Mouse (Mus musculus) right cerebral cortex, postnatal 10 days (tissue): ENCODE measurements at regions not wholly inside any gene's neighbourhood (a gene's known extent, or its start where the extent isn't known, plus 50 kb on each side); places are given as distances from the start of the nearest gene placed in this dataset.
A peak's percentile ranks its signal among the peaks of the same experiment; 100 is the strongest.
"Not testable (repeated sequence)": the region's sequence is repeated elsewhere in the genome, so short reads cannot be mapped to it uniquely, and the experiment has no call there.

Experiments
- DNase-seq, 2 experiments: peaks; one replicate each; pipeline ENCODE4 v3.0.0; 2021; ENCODE audit warnings: low spot score in 2 of 2

DNA sequence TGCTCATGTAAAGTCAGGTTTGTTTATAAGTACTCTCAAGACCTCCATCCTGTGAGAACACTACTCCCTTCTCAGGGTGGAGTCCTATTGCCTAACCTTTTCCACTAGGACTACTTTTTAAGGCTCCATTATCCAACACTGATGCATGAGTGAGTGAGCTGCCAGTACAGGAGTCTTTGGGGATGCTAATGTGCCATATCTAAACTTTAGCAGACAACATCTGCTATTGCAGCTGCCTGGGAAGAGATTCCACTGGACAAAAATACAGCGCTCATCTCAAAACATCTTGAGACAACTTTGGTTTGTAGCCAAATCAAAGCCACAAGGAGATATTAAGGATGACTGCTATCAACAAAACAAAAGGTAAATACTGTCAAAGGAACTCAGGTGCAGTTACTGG lies 52.3 kb upstream of the Gm10985 start:
- DNase-seq: no peak

DNA sequence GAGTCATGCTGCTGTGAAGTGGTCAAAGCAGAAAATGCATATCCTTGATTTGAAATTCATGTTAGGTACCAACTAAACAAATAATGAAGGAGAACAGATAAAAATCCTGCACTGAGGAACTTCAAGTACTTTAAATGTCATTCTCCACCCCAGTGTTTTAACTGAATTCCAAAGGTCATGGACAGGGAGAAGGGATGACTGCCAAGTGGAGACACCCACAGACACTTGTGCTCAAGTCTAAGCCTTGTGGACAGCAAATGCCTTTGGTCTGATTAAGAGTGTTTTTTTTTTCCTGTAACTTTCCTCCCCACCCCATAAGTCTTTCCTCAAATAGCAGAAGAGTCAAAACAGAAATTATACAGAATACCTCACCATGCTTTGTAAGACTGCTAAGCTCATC lies 55.2 kb upstream of the Gm10985 start:
- no peak for DNase-seq

DNA sequence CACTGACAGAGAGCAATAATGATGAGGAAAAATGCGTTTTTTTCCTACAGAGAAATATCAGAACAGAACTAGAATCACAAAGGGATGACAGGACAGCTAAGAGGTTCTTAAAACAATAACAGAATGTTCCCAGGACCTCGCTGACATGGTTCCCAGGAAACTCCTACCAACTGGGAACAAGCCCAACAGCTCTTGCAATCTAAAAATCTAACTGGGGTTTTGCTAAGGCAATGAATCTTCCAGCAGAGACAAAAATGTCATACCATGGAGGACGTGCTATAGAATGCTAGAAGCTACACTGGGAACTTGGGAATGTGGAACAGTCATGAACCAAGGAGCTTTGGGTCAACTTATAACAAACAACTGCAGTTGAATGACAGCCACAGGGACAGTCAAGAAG lies 59.7 kb upstream of the Gm10985 start:
- DNase-seq: no peak

DNA sequence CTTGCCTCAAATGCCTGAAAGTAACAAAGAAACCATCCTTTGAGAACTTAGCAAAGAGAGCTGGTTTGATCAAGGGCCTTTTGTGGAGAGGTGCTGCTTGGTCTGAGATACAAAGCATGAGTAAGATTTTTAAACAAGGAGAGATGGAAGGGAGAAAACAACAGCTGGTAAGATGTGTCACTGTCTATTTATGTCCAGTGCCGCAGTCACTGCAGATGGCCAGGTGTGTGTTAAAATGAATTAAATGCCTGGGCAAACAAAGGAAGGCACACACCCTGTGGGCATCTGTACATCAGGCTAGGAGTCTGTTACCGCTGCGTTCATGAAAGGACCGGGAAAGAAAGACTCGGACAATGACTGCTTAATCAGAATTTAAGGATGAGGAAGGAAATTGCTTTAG lies 68.2 kb upstream of the Gm10985 start:
- DNase-seq: no peak

DNA sequence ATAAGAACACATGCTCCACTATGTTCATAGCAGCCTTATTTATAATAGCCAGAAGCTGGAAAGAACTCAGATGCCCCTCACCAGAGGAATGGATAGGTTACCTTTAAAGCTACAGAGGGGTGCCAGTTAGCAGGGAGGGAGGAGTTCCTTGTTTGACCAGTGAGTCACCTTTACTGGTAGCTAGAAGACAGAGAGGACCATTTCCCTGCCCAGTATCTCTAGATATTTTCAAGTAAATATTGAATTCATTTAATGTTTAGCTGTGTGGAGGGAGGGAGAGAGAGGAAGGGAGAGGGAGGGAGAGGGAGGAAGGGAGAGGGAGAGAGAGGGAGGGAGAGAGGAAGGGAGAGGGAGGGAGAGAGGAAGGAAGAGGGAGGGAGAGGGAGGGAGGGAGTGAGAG lies 77.3 kb upstream of the Gm10985 start:
- no peak for DNase-seq

DNA sequence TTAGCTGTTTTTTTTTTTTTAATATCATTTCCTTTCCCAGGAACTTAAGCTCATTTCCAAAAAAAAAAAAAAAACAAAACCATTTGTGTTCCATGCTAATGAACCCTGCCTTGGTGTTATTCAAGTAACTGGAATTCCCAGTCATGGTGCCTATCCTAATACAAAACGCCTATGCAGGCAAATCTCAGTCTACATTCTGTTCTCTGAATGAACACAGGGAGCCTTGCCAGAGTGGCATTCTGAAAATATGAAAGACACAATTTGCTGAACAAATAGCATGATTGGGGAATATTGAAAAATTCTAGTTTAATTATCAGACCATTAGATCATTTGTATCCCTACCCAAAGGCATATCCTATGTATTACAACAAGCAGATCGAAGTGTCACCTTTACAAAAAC lies 80.9 kb upstream of the Gm10985 start:
- DNase-seq: no peak

DNA sequence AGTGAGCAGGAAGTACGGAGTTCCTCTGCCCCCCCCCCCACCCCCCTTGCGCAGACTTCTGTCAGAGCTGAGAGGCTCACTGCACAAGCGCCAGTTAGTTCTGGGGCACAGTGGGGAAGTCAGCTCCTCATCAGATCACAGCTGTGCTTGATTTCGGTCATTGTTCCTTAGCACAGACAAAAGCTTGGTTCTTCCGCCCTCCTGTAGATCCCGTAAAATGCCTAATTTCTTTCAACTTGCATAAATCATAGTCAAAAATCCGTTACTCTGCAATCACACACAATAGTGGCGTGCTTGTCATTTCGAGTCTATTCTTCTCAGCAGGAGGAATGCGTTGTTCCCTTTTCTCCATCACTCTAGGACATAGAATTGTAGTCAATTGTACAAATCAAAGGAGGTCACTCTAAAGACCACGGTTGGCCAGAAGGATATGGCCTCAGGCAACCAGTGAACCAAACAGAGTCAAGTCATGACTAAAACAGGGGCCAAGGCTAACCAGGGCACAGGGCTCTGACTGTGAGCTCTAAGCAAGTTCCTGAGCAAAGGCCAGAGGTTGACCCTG lies 83.3 kb upstream of the Gm10985 start:
- DNase-seq: peak in 1 of 2 experiments; percentile 27

DNA sequence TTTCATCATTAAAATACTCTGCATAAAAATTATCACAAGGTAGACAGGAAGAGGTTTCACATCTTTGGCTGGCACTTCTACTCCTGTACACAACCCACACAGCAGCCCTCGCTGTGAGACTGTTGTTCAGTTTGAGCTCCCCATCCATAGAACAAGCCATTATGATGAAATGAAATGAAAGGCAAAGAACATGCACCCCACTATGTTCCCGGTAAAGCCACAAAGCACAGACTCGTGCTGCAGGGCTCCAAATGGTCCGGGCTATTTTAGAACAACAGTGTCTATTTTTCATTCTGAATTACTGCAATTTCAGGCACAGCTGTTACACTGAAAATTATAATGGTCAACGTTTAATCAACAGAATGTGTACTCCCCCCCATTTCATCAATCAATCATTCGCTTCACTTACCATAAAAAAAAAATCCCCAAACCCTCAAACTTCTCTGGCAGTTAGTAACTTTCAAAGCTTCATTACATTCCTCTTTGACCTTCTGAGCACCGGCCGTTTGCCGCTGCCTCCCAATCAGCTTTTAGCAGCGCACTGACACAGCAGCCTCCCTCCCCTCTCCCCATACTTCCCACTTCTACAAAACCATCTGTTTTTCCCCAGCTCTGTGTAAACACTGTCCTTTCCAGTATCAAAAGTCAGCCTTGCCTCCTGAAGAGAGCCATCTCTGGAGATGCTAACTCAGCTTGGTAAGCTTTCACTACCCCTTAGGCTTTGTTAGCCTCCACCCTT lies 88.6 kb upstream of the Gm10985 start:
- no peak for DNase-seq

DNA sequence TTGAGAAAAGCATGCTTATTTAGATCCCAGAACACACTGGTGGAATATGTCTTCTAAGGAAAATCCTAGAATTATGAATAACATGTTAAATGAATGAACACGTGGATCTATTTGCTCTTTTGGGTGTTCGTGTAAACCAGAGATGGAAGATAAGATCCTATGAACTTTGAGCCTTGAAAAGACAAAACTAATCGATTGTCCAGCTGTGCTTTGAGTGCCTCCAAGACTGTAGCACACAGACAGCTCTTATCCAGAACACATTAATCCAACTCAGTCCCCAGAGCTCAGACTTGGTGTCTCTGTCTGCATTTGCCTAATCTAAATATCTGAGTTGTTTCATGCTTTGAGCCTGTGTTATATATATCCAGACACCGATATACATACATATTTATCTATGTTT lies 80.0 kb upstream of the Frem2 start:
- DNase-seq: no peak

DNA sequence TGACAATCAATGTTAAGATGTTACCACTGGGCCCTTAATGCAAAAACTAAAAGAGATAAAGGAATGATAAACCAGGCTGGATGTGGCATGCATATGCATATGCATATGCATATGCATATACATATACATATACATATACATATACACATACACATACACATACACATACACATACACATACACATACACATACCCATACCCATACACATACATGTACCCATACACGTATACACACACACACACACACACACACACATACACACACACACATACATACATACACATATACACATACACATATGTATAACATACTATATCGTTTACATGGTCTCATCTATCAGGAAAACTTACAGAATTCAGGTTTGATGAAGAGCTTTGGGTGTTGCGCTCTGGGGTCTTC lies 78.5 kb upstream of the Frem2 start:
- DNase-seq: not testable (repeated sequence)

DNA sequence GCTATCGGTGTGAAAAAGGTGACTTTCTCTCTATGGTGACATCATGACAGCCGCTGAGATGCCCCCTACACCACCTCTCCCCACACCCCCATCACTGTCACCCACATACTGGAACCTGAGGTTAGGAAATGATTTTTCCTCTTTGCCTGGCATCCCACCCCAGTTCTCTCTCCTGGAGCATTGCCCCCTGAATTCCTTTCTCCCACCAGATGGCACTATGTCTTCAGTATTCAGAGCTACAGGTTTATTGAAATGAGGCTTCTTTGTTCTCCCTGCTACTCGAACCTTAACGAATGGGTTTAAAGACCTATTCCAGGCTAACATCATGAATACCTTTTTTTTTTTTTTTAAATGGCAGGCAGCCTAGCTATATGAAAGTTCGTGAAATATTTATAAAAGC lies 78.0 kb upstream of the Frem2 start:
- DNase-seq: peak; percentile 67 to 70

DNA sequence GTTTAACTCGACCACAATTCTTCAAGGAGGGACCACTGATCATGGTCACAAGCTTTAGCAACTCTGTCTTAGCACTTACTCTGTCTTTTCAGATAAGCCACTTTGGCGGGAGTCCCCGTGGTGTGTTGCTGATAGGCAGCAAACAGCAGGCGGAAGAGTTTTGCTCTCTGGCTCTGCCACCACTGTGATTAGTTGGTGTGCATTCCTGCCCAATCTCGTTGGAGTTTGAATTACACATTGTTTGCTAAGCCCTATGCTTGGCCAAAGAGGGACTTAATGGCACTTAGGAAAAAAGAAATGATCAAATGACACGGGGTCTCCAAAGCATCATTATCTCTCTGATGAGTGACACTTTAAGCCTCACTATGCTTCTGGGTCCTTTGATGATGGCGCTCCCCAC lies 73.3 kb upstream of the Frem2 start:
- no peak for DNase-seq

DNA sequence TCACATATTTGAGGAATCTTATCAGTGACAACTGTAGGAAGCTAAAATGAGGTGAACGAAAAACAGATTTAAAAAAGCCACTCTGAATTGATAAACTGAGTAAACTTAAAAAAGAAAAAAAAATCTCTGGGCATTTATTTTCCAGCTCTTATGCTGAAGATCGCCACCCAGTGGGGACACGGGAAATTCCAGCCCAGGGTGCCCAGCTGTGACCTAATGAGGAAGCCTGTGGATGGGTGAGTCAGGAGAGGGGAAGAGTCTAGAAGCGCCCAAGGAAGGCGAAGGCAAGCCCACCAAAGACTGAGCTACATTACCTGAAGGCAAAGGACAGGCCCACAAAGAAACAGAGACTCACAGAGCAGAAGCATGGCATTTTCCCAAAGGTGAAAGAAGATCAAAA lies 72.7 kb upstream of the Frem2 start:
- peak in 1 of 2 experiments; percentile 59 for DNase-seq

DNA sequence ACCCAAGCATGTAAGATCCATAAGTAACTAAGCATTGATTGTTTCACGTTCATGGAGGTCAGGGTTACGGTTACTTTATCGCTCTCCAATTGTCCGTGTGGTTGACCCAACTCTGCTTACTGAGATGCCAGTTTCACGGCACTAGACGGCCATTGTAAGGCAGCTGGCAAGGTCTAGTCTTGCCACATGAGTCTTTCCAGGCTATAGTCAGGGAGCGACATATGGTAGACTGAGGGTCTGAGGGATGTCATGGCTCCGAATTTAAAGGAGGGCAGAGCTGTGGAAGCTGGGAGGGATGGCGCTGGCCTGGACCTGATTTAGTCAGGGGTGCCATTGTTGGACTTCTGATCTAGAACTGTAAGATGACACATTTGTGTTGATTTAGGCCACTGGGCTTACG lies 72.0 kb upstream of the Frem2 start:
- DNase-seq: no peak

DNA sequence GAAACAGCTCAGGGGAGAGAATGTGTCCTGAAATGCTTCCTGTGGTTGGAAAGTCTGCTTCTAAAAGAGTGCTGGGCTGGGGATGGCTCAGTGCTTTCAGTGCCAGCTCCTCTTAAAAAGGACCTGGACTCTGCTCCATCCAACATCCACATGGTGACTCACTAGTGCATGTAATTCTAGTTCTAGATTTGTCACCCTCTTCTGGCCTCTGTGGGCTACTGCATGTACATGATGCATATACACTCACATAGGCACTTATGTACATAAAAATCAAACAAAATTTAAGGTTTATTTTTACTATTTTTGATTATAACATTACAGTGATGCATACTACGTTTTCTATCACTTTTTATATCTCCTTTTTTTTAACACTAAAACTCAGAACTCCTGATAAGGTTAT lies 70.6 kb upstream of the Frem2 start:
- DNase-seq: no peak

DNA sequence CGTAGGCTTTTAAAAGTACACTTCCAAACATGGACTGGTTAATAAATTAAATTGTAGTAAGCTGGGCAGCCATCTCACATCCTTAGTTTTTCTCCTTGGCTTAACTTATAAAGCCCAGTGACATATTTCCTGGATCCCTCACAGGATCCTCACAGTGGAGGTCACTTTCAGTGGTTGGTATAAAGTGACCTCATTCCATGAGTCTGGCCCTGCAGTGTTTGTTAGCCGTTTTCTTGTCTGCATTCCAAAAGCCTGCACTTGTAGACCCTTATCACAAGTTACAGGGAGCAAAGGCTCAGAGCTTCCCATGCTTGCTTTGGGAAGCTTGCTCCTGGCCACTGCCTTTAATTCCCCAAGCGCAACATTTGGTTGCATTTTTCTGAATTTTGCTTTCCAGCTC lies 49.9 kb upstream of the Frem2 start:
- no peak for DNase-seq
